Mouse (Mus musculus) lung, adult 2 months (tissue): ENCODE data around the gene Csf1. TPM values are rescaled to one million over a fixed set of nuclear protein-coding genes. Genes with fewer than 3 reads are reported as not detected.

Source experiments
- DNase-seq: peaks from one replicate; pipeline ENCODE4 v3.0.0; 2022
- H3K4me1 ChIP-seq: fragments of 200-500 bp; 2 replicates; pipeline ENCODE4 v1.6.1; 2011; ENCODE audit warnings: low read length; ENCODE audit not compliant: control insufficient read depth, insufficient read depth
- H3K4me3 ChIP-seq: fragments of 200-500 bp; replicated peaks from 2 replicates; pipeline ENCODE3; 2011; ENCODE audit warnings: low read depth, mild to moderate bottlenecking, control low read depth, low read length; ENCODE audit errors: extremely low read depth
- CTCF ChIP-seq: fragments of 200-500 bp; IDR thresholded peaks from 2 replicates; pipeline ENCODE4 v1.5.1; 2011; ENCODE audit warnings: mild to moderate bottlenecking, low read length, control low read depth; ENCODE audit not compliant: insufficient read depth
- POLR2A ChIP-seq: fragments of 200-500 bp; IDR thresholded peaks from 2 replicates; pipeline ENCODE4 v1.6.1; 2011; ENCODE audit warnings: low read depth, mild to moderate bottlenecking, control low read depth, low read length, borderline replicate concordance; ENCODE audit errors: extremely low read depth
- WGBS: fragments of 180-500 bp; shearing (Covaris S2); methylation state at CpG from one replicate; pipeline ENCODE4 v1.1.7; 2018; 5-methylcytosine and 5-hydroxymethylcytosine counted together
- polyA plus RNA-seq: library from polyadenylated mRNA; depleted of rRNA; stranded (reverse); fragments of >200 nt; gene quantifications from 2 replicates; pipeline ENCODE4 v1.2.3, GENCODE M21; 2012; rRNA removed

Csf1 gene
- polyA plus RNA-seq, 1 experiment: 32.5 TPM

- 27% methylated on average over 3 of the region's 3 CpGs for WGBS
- TF ChIP-seq CTCF (no peak), POLR2A (no peak)
- DNase-seq: no peak
- Histone ChIP-seq H3K4me3 (no peak overlapping the region), H3K4me1 (peaks cover 9% of the 10 kb centered on the region)
Observed at GRCm38 (mm10) chr3:107696910-107697309, 63.4 kb downstream of the Csf1 start.

DNA sequence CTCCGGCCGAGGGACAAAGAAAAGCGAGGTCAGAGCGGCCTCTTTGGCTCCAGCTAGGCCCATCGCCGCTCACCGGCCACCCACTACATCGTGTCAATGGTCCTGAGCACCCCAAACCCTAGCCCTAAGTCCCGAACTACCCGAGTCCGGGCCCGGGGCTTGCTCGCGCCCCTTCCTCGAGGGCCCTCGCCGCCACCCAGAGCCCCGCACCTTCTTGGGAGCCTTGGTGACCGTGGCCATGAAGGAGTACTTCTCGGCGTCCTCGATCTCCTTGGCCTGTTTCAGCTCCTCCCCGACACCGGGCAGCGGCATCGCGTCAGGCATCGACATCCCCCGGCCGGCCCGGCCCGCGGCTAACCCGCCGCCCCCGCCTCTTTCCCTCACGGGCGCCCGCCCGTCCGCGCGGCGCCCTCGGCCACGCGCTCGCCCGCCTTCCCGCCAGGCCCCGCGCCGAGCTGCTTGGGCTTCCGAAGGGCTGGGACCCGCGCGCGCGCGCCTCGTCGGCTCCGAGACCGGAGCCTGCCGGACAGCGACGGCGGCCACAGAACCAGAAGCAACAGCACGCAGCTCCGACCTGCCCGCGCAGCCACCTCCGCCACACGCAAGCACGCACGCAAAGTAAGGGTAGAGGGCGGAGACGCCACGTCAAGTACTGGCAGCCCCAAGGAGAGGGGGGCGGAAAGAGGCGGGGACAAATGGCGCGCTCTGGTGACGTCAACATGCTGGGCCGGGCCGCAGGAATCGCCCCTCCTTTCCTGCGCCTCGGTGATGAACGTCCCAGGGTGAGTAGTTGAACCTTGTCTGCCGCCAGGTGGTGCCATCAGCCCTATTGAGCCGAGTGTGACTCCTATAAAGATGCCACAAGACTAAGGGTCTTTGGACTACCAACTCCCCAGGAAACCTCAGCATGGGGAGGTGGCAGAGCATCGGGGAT, 64.1 kb downstream of the Csf1 start, which contains the start of gene Ahcyl1:
Ahcyl1 (minus strand) TSS at position 613 of the 934 bp plus-strand sequence.
- peak within 1 kb of the TSS; percentile 84 for H3K4me3 ChIP-seq
- peak; percentile 98 for DNase-seq
- H3K4me1 ChIP-seq: peaks cover 9% of the 10 kb centered on the region
- TF ChIP-seq CTCF: peak; percentile 94
- peak; percentile 87; the same call in 1 of the 2 replicates for TF ChIP-seq POLR2A
- WGBS: under 1% methylated on average over 93 of the region's 93 CpGs

- no peak for DNase-seq
- WGBS: 4% methylated on average over 16 of the region's 16 CpGs
- TF ChIP-seq CTCF (no peak), POLR2A (no peak)
- peaks cover 18% of the 10 kb centered on the region for H3K4me1 ChIP-seq
- peak overlapping the region; percentile 84 for H3K4me3 ChIP-seq
Observed at GRCm38 (mm10) chr3:107695219-107695947, 64.9 kb downstream of the Csf1 start.

- DNase-seq: no peak
- TF ChIP-seq CTCF (no peak), POLR2A (no peak)
- Histone ChIP-seq H3K4me3 (peak overlapping the region; percentile 11), H3K4me1 (peaks cover 23% of the 10 kb centered on the region)
- WGBS: 53% methylated on average over 2 of the region's 2 CpGs
Observed at GRCm38 (mm10) chr3:107694256-107694900, 65.9 kb downstream of the Csf1 start.

Other genes with a start within 250 kb of the Csf1 start
- 0.72 and 1.5 TPM in 2 replicates for gene Slc6a17, start 242.5 kb downstream of the Csf1 start, polyA plus RNA-seq
- not detected in 2 replicates for gene Ubl4b, start 205.4 kb downstream of the Csf1 start, polyA plus RNA-seq
- not detected in 2 replicates for gene Alx3, start 165.4 kb downstream of the Csf1 start, polyA plus RNA-seq
- gene Gm10961, start 129.1 kb downstream of the Csf1 start, polyA plus RNA-seq: not detected in 2 replicates
- gene Strip1, start 128.8 kb downstream of the Csf1 start, polyA plus RNA-seq: 35.3 and 43.6 TPM in 2 replicates
- gene Ahcyl1, start 63.9 kb downstream of the Csf1 start, polyA plus RNA-seq: 33.7 and 53.1 TPM in 2 replicates
- 0.61 TPM in 1 of 2 replicates, not detected in the other for gene Eps8l3, start 116.8 kb upstream of the Csf1 start, polyA plus RNA-seq
- gene Gstm5, start 135.4 kb upstream of the Csf1 start, polyA plus RNA-seq: 8.4 and 15.3 TPM in 2 replicates
- gene Gstm7, start 171.3 kb upstream of the Csf1 start, polyA plus RNA-seq: 5.7 and 12.6 TPM in 2 replicates
- 3.5 and 6.9 TPM in 2 replicates for gene Gstm6, start 183.3 kb upstream of the Csf1 start, polyA plus RNA-seq
- gene Gstm3, start 208.8 kb upstream of the Csf1 start, polyA plus RNA-seq: 0.65 and 3.1 TPM in 2 replicates
- gene Gstm2, start 226.0 kb upstream of the Csf1 start, polyA plus RNA-seq: 183 and 285 TPM in 2 replicates